Mouse (Mus musculus) left cerebral cortex, adult 8-10 months (tissue): ENCODE measurements around the gene Rdx. TPM values are rescaled to one million over a fixed set of nuclear protein-coding genes. Genes with fewer than 3 reads are reported as not detected.

Experiments
- DNase-seq, 2 experiments: peaks; one replicate each; pipeline ENCODE4 v3.0.0; 2022; ENCODE audit warnings: low spot score in 2 of 2
- total RNA-seq, 4 experiments: library from RNA; stranded (reverse); gene quantifications; 2 replicates each; pipeline ENCODE4 v1.2.4; 2022

Rdx gene
- total RNA-seq: 10 to 100 TPM; 55.9 to 61.3 (median 60.1) TPM

DNA sequence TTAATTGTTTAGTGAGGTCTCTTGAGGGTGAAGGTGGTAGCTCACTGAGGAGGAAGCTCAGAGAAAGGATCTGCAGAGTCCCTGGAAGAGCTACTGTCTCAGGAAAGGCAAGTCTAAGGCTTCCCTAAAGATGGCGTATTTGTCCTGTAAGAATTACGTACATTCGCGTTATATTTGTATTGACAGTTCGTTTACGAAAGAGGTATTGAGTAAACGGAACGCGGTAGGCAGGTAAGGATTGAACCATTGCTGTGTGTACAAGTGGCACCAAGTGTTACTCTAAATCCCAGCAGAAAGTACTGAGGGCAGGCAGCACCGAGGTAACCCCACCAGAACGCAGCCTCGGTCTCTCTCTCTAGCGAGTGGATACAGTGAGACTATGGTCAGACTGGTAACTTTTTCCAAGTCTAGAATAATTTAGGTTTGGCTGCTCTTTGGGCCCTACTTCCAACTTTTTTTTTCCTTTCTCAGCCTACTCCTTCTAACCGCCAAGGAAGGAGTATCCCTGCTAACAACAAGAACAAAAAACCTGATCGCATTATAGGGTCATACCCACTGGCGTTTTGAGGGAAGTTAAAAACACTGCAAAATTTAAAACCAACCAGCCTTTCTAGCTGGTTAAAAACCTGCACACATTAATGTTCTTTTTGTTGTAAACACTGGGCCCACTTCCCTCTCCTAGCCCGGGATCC, at the start of gene Rdx:
Rdx (plus strand) TSS at position 45 of the 692 bp plus-strand sequence.
- peak in 1 of 2 experiments; percentile 8 for DNase-seq

DNA sequence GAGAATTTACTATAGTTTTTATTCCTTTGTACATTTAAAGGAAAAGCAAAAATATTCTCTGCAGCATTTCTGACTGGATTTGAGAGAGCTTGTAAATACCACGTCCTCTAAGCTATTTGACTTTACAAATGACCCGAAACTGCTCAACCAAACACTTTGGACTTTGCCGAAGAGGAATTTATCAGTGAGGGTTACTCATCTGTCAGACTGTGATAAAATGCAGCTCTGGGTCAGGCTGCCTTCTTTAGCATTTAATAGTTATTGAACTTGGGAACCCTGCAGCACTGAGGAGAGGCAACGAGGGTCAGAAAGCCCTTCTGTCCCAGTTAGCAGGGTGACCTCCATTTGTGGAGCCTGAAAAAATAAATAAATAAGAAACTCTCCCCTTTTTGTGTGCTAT, 43.5 kb upstream of the Rdx start:
- no peak for DNase-seq

DNA sequence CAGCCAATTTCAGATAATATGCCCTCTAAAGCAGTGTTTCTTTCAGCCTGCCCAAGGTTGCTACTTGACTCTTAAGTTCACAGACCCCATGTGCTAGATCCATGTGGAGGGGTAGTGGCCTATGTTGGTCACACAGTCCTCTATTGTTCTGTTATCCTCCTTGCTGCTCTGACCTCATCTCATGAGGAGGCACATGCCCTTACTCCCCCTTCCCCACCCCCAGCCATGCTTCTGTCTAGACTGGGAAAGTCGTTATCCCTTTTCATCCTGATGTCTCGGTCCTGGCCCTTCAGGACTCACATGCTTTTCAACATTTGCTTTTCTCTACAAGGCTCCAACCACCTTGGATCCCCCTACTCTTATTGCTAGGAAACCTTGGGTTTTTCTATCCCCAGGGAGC, 39.6 kb upstream of the Rdx start:
- no peak for DNase-seq

DNA sequence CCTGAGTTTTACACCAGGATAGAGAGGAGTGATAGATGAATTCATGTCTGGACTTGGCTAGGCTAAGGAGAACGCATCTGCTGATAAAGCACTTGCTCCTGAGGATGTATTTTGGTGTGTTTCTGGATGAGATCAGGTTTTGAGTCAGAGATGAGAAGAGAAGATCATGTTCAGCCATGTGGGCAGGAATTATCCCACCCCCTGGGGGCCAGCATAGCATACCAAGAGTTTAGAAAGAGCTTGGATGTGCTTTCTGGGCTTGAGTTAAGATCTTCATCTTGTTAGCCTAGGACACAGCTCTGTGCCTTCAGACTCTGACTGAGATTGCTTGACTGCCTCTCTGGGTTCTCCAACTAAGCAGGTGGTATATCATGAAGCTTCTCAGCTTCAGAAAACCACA, 38.5 kb upstream of the Rdx start:
- no peak for DNase-seq

DNA sequence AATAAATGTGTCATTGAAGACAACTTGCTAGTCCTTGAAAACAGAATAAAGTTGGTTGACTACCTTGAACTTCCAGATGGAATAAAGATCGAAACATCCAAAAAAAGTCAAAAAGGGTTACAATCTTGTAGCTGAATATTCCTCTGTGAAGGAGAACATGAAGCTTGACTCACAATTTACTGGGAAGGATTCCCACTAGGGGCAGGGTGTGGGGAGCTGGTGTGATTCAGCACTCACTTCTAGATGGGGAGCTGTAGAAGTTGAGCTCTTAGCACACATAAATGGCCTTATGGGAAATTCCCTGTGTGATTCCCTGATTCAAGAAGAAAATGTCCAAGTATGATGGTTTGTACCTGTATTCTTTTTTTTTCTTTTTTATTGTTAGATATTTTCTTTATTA, 34.7 kb upstream of the Rdx start:
- DNase-seq: no peak

DNA sequence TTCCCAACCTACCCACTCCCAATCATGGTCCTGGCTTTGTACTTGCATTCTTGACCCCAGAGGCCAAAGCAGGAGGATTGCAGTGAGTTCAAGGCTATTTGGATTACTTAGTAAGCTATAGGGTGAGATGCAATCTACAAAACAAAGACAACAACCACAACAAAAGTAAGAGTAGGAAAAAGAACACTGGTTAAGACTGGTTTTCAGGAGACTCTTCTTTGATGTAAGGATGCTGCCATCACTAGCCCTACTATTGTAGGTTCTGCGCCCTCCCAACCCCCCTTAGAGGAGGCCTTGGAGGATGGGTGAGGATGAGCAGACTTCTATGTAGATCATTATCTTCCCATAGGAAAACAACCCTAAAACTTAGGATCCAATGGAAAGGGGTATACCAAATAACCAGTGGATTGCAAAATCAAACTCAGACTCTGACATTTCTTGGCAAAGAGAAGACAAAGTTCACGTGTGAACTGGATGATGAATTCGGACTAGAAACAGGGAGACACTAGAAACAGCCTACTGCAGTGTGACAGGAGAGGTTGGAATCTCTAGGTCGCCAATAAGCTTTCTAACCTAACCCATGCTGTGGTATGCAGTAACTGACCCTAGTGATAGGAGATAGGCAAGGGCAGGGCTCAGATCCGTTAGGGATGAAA, 34.1 kb upstream of the Rdx start:
- no peak for DNase-seq

DNA sequence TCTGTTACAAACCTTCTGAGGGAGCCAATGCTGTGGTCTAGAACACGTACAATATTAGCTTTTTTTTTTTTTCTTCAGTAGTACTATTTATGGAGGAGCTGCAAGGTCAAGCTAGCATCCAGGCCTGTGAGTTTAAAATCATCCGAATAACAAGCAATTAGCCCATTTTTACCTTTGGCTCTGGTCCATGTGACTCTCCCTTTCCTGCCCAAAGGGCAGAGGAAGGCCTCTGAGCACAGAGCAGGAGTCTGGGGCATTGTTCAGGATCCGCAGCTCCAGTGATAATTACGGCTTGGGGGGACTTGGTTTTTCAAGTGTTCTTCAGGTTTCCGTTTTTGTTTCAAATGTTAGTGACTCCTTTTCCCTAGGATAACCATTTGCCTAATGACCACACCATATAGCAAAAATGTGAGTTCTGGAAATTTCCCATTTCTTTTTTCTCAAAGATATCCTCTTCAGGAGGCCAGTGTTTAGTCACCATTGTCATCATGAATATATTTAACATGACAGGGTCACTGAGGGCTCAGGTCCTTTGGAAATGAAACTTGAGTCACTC, 33.0 kb upstream of the Rdx start:
- no peak for DNase-seq

DNA sequence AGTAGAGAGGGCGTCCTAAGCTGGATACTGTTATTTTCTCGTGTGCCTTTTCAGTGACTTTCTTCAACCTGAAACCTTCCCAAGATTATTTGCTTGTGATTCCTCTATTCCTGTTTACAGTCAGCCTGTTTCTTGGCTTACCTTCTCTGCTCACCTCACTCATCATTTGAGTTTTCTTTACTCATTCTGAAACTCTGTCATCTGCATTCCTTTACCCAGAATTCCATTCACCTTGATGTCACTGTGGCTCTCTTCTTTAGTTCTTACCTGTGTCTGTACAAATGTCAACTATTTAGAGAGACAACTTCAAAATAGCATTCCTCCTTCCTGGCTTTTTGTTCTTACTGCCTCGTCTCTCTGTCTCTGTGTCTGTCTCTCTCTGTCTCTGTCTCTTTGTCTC, 29.9 kb upstream of the Rdx start:
- no peak for DNase-seq

DNA sequence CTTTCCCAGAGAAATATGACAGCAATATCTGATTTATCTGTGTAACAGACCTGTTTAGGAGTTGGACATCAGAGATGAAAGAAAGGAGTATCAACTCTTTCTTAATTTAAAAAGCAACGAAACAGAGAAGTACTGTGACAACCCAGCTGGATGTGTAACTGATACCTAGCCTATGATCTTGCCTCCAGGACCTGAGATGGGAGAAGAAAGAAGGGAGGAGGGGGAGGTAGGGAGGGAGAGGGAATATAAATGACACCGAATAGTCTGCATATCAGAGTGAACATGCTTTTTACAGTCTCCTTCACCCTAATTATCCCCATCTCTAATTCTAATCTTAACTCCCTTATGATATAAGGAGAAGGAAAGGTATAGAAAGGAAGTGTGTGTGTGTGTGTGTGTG, 29.1 kb upstream of the Rdx start:
- no peak for DNase-seq

DNA sequence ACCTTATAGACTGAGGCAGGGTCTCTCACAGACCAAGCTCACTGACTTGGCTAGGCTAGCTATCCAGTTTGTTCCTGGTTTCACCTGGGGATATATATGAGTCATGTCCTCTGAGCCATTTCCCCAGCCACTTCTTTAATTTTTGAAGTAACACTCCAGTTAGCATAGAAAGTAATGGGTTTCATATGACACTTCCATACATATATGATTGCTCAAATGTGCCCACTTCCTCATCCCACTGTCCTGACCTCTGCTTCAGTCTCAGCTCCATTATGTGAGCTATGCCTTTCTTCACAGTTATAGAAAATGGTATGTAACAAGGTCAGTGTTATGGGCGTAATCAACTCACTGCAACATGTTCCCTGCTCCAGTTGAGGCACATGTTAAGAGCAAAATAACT, 28.5 kb upstream of the Rdx start:
- no peak for DNase-seq

DNA sequence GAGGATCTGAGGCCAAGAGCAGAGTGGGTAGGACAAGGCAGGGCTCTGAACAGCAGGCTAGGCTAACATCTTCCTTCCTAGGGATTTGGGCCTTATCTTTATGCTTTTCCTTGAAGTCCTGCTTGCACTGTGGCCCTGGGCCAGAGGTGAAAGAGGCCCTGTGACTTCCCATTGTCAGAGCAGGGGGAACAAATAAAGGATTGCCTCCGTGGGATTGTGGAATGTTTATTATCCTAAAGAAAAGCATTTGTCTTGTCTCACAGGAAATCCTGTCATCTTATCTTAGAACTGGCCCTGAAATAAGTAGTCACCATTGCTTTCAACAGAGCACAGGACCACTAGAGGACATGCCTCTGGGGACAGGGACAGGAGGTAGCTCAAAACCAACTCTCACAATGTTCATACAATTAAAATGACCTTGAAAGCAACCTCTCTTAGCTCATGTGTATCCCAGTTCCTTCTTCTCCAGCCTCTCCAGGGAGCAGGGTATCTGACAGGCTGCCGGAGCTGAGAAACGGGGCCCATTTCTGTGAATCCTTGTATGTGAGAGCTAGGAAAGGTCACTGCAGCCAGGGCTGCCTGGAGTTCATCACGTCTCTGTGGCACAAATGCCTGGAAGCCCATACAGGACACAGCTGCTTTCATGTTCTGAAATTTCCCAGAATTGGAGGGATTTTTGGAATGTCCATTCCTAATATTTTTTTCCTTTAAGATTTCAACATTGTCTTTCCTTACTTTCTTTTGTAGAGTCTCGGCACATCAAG, 19.5 kb upstream of the Rdx start:
- no peak for DNase-seq

DNA sequence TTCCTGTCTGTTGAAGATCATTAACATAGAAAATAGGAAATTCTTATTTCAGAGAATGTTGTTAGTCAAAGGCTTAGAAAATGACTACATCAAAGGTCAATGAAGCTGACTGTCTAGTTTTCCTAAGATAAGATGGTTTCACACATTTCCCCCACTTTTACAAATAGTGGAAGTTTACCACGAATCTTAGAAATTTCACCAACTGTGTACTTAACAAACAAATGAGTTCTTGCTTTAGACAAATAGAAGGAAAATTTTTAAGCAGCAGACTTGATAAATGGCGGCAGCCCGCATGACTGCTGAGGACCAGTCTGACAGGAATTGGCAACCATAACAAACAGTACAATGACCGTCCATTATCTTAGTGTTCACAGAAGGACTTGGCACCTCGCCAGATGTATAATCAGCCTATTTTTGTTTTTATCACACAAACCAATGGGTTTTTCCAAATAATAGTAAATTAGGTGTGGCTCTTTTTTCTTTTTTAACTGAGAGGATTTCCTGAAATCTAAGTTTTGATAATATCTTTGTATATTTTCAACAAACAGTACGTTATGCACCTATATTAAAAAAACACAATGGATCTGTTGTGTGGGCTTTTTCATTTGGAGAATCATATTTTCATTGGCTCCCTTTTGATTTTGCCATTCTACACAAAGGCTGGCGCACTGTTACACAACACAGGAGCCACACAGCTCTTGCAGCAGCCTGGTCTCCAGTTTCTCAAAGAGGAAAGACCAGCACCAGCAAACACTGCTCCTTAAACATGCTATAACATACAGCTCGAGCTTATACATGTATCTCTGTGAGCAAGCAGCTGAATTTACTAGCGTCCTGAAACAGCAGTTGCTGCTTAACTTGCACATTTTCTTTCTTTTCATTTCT, 18.2 kb upstream of the Rdx start:
- DNase-seq: no peak

DNA sequence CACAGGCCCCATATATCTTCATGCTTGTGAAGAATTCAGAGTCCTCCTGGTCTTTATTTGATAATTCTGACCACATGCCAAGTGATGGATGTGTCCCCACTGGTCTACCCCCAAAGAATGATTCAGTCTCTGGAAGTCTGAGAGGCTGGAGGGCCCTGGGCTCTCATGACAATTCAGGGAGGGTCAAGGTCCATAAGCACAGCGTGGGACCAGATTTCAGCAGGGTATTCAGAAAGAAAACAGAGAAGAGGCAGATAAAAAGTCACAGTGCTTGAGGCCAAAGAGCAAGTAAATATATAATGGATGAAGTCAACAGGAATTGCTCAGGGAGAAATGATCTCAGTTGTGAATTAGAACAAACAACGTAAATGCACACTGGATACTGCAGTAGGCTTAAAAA, 15.5 kb upstream of the Rdx start:
- no peak for DNase-seq

DNA sequence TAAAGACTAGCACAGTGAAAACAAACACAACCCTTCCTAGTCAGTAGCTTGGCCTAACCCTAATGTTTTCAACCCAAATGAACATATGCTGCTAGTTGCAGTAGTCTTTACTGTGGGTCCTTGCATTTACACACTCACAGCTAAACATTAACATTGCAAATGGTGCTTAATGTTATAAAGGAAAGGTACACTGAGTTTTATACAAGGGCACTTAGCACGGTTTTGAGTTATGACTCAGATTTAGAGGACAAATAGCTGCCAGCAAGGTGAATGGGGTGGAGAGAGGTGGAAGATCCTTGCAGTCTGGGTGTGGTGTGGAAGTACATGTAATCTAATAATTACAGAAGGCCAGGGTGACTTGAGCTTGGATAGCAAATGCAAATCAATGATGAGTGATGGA, 9.5 kb upstream of the Rdx start:
- no peak for DNase-seq

DNA sequence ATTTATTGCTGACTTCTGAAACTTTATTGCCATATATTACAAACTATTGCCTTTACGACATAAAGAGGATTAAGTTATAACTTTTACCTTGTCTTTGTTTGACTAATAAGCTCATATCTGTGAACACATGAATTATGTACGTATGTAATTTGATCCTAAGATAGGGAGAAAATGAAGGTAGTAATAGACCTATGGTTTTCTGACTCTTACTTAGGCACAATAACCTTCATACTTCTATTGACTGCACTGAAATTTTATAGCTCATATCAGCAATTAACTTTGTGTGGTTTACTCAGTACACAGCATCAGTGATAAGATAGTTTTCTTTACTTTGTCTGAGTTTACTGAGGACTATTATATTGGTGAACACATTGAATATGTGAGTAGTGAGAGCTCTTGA, 5.3 kb upstream of the Rdx start:
- DNase-seq: no peak

DNA sequence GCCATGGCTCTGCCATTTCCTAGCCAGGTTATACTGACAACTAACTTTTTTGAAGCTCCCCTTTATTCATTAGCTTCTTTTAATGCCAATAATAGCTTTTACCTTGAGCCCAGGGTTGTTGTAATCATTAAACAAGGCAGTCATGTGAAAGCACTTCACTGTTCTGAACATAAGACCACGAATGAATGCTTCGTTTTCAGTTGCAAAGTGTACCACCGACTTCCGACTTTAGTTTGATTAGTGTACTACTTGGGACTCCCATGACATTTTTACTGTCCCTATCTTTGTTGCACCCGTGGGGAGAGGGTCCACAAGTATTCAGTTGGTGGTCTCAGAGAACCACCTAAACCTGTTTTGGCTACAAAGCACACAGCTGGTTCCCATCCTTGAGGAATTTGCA, 287 bp upstream of the Rdx start:
- no peak for DNase-seq

DNA sequence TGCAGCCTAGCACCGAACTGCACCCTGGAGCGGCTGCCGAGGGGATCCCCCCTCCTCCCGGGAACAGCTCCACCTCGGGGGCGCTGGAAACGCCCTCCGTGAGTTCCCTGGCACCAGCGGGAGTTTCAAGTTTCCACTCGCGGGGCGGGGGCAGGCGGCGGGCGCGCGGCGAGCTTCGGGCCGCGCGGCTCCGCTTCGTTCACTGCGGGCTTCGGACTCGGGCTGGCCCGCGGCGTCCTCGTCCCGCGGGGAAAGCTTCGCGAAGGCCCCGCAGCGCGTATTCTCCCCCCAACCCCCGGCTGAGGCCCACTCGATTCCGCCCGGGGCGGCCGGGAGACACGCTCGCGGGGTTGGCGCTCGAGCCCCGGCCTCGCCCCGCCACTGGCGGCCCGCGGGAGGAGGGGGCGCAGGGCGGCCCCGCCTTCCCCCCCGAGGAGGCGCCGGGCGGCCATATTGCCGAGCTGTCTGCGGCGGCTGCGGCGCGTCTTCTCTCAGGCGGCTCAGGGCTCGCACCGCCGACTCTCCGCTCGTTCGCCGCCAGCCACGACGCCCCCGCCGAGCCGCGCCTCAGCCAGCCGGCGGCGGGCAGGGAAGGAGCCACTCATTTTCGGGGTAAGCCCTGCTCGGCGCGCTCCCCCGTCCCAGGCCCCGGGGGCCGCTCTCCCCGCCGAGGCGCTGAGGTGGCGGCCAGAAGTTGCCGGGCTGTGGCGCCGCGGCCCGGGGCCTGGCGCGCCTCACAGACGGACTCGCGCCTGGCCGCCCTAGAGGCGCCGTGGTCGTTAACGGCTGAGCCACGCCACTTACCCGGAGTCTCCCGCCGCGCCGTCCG, 1.1 kb downstream of the Rdx start:
- DNase-seq: peak; percentile 58 to 64

DNA sequence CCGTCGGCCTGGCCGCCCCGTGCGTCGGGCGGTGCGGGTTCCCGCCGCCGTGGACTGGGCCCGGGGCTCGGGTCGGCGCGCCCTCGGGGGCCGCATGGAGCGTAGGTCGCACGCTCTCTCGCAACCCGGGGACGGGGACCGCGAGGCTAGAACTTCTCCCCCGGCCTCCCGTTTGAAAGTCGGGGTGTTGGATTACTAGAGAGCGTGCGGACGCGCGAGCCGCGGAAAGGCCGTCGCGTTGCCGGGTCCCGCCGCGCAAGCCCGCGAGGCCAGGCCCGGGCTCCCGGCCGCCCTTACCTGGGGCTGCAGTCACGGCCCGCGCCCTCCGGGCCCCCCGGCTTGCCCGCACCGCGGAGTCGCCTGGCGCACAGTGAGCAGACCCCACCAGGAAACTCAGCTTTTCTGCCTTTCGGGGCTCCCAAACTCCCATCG, 1.7 kb downstream of the Rdx start:
- peak; percentile 12 to 36 for DNase-seq

DNA sequence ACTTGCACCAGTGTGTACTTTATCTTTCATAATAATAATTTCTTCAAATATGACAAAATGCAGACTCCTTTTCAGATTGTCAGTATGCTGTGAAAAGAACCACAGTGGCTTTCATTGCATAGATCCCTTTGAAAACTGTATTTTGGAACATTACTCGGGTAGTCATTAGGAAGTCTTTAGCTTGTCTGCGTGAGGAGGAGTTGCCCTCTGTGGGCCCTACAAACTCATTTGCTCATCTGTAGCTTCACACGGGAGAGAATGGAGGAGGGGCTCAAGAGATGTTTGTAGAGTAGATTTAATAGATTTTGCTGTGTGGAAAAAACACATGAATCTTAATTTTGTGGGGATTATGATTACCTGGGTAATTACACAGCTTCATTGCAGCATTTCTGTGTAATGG, 2.6 kb downstream of the Rdx start:
- no peak for DNase-seq

DNA sequence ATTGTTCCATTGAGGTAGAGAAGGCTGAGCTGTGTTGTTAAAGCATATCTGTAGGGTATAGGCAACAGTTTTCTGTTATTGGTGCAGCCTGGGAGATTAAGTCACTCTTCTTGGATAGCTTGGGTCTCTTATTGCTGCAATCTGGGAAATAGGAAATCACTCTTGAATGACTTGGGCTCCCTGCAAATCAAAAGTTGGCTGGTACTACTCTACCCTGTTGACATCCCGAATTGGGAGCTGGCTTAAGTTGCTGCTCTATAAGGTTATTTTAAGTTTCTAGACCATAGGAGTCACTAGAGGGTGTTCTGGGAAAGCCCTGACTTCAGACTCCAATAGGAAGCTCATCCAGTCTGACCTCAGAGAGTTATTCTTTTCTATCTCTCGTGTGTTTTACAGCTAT, 3.4 kb downstream of the Rdx start:
- DNase-seq: no peak
